Mouse (Mus musculus) heart, embryonic 14.5 days (tissue): ENCODE data around the gene Kansl1. TPM values are rescaled to one million over a fixed set of nuclear protein-coding genes. Genes with fewer than 3 reads are reported as not detected.

Source experiments
- ATAC-seq: fragments of 200-750 bp; cut with Nextera tagmentation; 2 replicates; pipeline ENCODE4 v1.8.0; 2017; ENCODE audit warnings: low read depth, moderate TSS enrichment; ENCODE audit not compliant: insufficient number of reproducible peaks, insufficient read depth, low FRiP score
- H3K27ac ChIP-seq, 2 experiments: fragments of 200-500 bp in 1 of 2; fragments of 300-500 bp in 1 of 2; sonication (generic) in 1 of 2; replicated peaks in 1 of 2; 2 replicates each; pipeline ENCODE4 v1.5.1; 2012 to 2014; ENCODE audit warnings: low read depth in 2 of 2, low read length in 2 of 2, control low read depth in 1 of 2, mild to moderate bottlenecking in 1 of 2, mixed read lengths in 1 of 2; ENCODE audit not compliant: control insufficient read depth in 1 of 2, insufficient read depth in 1 of 2
- H3K27me3 ChIP-seq: fragments of 300-500 bp; sonication (generic); 2 replicates; pipeline ENCODE4 v1.6.1; 2014; ENCODE audit warnings: mild to moderate bottlenecking, low read length, control low read depth; ENCODE audit not compliant: control insufficient read depth, insufficient read depth
- H3K36me3 ChIP-seq: fragments of 300-500 bp; sonication (generic); 2 replicates; pipeline ENCODE4 v1.6.1; 2014; ENCODE audit warnings: mild to moderate bottlenecking, control low read depth, low read length, mixed read lengths; ENCODE audit not compliant: control insufficient read depth, insufficient read depth
- H3K4me1 ChIP-seq, 2 experiments: fragments of 200-500 bp in 1 of 2; fragments of 300-500 bp in 1 of 2; sonication (generic) in 1 of 2; 2 replicates each; pipeline ENCODE4 v1.6.1; 2012 to 2014; ENCODE audit warnings: low read length in 2 of 2, control low read depth in 1 of 2, mixed read lengths in 1 of 2; ENCODE audit not compliant: control insufficient read depth in 2 of 2, insufficient read depth in 2 of 2
- H3K4me2 ChIP-seq: fragments of 300-500 bp; sonication (generic); 2 replicates; pipeline ENCODE4 v1.6.1; 2014; ENCODE audit warnings: mild to moderate bottlenecking, low read length
- H3K4me3 ChIP-seq, 2 experiments: fragments of 200-500 bp in 1 of 2; fragments of 300-500 bp in 1 of 2; sonication (generic) in 1 of 2; 2 replicates each; pipeline ENCODE4 v1.5.1; 2012 to 2014; ENCODE audit warnings: low read length in 2 of 2, mild to moderate bottlenecking in 2 of 2, control low read depth in 1 of 2, low read depth in 1 of 2, moderate library complexity in 1 of 2; ENCODE audit not compliant: control insufficient read depth in 1 of 2, insufficient read depth in 1 of 2
- H3K9ac ChIP-seq: fragments of 300-500 bp; sonication (generic); 2 replicates; pipeline ENCODE4 v1.6.1; 2014; ENCODE audit warnings: mild to moderate bottlenecking, low read length
- H3K9me3 ChIP-seq: fragments of 300-500 bp; sonication (generic); 2 replicates; pipeline ENCODE4 v1.6.1; 2016; ENCODE audit warnings: low read length, control low read depth; ENCODE audit not compliant: control insufficient read depth
- WGBS: fragments of 180-500 bp; shearing (Covaris S2); extraction: QIAGEN DNeasy Blood & Tissue Kit; methylation state at CpG from one replicate; pipeline ENCODE4 v1.1.7; 2014; 5-methylcytosine and 5-hydroxymethylcytosine counted together
- polyA plus RNA-seq: library from polyadenylated mRNA; unstranded; fragments of >200 nt; fragmentation: Nextera tagmentation; extraction: Ambion mirVana; gene quantifications from 2 replicates; pipeline ENCODE4 v1.2.1, GENCODE M21; 2014

Gene Kansl1
- polyA plus RNA-seq, 1 experiment from 2014 or later = 16.5 TPM

GRCm38 (mm10) chr11:104295656-104296055 lies 173.0 kb downstream of the Kansl1 start:
- Histone ChIP-seq H3K4me1 (peaks cover 5% of the 10 kb centered on the region in 2 experiments; a peak in 2 of 4 replicates), H3K9ac (no peak overlapping the region), H3K4me2 (no peak overlapping the region), H3K36me3 (no peaks in the 10 kb centered on the region), H3K4me3 (no peak overlapping the region), H3K27ac (no peak overlapping the region), H3K9me3 (no peaks in the 10 kb centered on the region), H3K27me3 (no peaks in the 10 kb centered on the region)
- WGBS = 26% methylated on average over 6 of the region's 6 CpGs
- ATAC-seq = no peak

GRCm38 (mm10) chr11:104295145-104295544 lies 173.5 kb downstream of the Kansl1 start:
- WGBS = 49% methylated on average over 5 of the region's 5 CpGs
- Histone ChIP-seq H3K4me2 (no peak overlapping the region), H3K36me3 (no peaks in the 10 kb centered on the region), H3K4me3 (no peak overlapping the region), H3K9ac (no peak overlapping the region), H3K9me3 (no peaks in the 10 kb centered on the region), H3K27ac (no peak overlapping the region), H3K4me1 (peaks cover 5% of the 10 kb centered on the region in 2 experiments; a peak in 2 of 4 replicates), H3K27me3 (no peaks in the 10 kb centered on the region)
- ATAC-seq = no peak

- H3K9me3 ChIP-seq = no peaks in the 10 kb centered on the region
- 31% methylated on average over 9 of the region's 9 CpGs for WGBS
- H3K4me1 ChIP-seq = peaks cover 5 to 7% of the 10 kb centered on the region in 2 experiments; a peak in 2 of 4 replicates
- H3K36me3 ChIP-seq = no peaks in the 10 kb centered on the region
- no peak overlapping the region for H3K4me2 ChIP-seq
- H3K4me3 ChIP-seq = no peak overlapping the region
- H3K9ac ChIP-seq = no peak overlapping the region
- H3K27ac ChIP-seq = no peak overlapping the region
- H3K27me3 ChIP-seq = no peaks in the 10 kb centered on the region
- ATAC-seq = no peak
Measured at GRCm38 (mm10) chr11:104293241-104293640, 175.4 kb downstream of the Kansl1 start.

GRCm38 (mm10) chr11:104292443-104293220 lies 176.0 kb downstream of the Kansl1 start:
- Histone ChIP-seq H3K4me1 (peaks cover 5 to 7% of the 10 kb centered on the region in 2 experiments; a peak in 2 of 4 replicates), H3K27ac (no peak overlapping the region), H3K4me3 (no peak overlapping the region), H3K27me3 (no peaks in the 10 kb centered on the region), H3K9me3 (no peaks in the 10 kb centered on the region), H3K4me2 (no peak overlapping the region), H3K36me3 (no peaks in the 10 kb centered on the region), H3K9ac (no peak overlapping the region)
- ATAC-seq = no peak
- WGBS = 77% methylated on average over 7 of the region's 7 CpGs

- H3K4me3 ChIP-seq = no peak overlapping the region
- no peaks in the 10 kb centered on the region for H3K9me3 ChIP-seq
- no peaks in the 10 kb centered on the region for H3K36me3 ChIP-seq
- no peak overlapping the region for H3K4me2 ChIP-seq
- no peak overlapping the region for H3K9ac ChIP-seq
- no peaks in the 10 kb centered on the region for H3K27me3 ChIP-seq
- H3K27ac ChIP-seq = no peak overlapping the region
- H3K4me1 ChIP-seq = peaks cover 0 to 5% of the 10 kb centered on the region in 2 experiments; a peak in 1 of 4 replicates
- no peak for ATAC-seq
- 20% methylated on average over 13 of the region's 13 CpGs for WGBS
Measured at GRCm38 (mm10) chr11:104289199-104290031, 179.2 kb downstream of the Kansl1 start.

GRCm38 (mm10) chr11:104288835-104289198 lies 179.8 kb downstream of the Kansl1 start:
- Histone ChIP-seq H3K36me3 (no peaks in the 10 kb centered on the region), H3K9me3 (no peaks in the 10 kb centered on the region), H3K27me3 (no peaks in the 10 kb centered on the region), H3K9ac (no peak overlapping the region), H3K27ac (no peak overlapping the region), H3K4me1 (peaks cover 0 to 5% of the 10 kb centered on the region in 2 experiments; a peak in 1 of 4 replicates), H3K4me3 (no peak overlapping the region), H3K4me2 (no peak overlapping the region)
- WGBS = 46% methylated on average over 6 of the region's 6 CpGs
- ATAC-seq = no peak

GRCm38 (mm10) chr11:104287113-104287512 lies 181.5 kb downstream of the Kansl1 start:
- ATAC-seq = no peak

More at GRCm38 (mm10) chr11:104287113-104287512, 181.5 kb downstream of the Kansl1 start:
- H3K36me3 ChIP-seq = no peaks in the 10 kb centered on the region
- no peak overlapping the region for H3K9ac ChIP-seq
- H3K27ac ChIP-seq = no peak overlapping the region
- 90% methylated on average over 18 of the region's 18 CpGs for WGBS
- no peaks in the 10 kb centered on the region for H3K27me3 ChIP-seq
- H3K9me3 ChIP-seq = no peaks in the 10 kb centered on the region
- H3K4me1 ChIP-seq = peaks cover 0 to 2% of the 10 kb centered on the region in 2 experiments; a peak in 1 of 4 replicates
- no peak overlapping the region for H3K4me3 ChIP-seq
- H3K4me2 ChIP-seq = no peak overlapping the region
